Mouse (Mus musculus): Measurements from ENCODE around the gene Nek4. TPM values are rescaled to one million over a fixed set of nuclear protein-coding genes. Genes with fewer than 3 reads are reported as not detected.

Gene Nek4
- polyA plus RNA-seq, 1 experiment from 2014 or later: 18.6 TPM

DNA sequence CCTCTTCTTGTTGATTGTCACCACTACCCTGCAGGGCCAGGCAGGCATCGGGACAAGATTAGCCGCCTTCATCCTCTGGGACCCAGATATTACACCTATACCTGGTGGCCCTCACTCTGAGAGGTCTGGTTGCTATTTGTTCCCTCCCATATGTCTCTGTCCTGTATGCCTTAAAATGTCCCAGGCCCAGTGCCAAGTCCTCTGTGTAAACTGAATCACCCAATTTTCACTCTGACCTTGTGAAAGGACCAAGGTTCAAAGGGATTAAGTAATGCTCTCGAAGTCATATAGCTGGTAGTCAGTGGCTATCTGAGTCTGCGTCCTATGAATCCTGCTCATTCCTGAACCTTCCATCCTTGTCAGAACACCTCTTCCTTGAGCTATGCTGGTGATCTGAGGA lies 20.8 kb upstream of the Nek4 start:
- H3K4me1 ChIP-seq (replicated peaks): no peaks in the 10 kb centered on the region
- no peaks in the 10 kb centered on the region for H3K27me3 ChIP-seq (ENCODE audit: insufficient read depth, poor library complexity, severe bottlenecking)
- no peak for DNase-seq (ENCODE audit: low spot score)
- WGBS: 89% methylated on average over 4 of the region's 4 CpGs
- H3K4me3 ChIP-seq: no peak overlapping the region
- no peak overlapping the region for H3K27ac ChIP-seq
- no peaks in the 10 kb centered on the region for H3K9me3 ChIP-seq
- H3K36me3 ChIP-seq: no peaks in the 10 kb centered on the region

DNA sequence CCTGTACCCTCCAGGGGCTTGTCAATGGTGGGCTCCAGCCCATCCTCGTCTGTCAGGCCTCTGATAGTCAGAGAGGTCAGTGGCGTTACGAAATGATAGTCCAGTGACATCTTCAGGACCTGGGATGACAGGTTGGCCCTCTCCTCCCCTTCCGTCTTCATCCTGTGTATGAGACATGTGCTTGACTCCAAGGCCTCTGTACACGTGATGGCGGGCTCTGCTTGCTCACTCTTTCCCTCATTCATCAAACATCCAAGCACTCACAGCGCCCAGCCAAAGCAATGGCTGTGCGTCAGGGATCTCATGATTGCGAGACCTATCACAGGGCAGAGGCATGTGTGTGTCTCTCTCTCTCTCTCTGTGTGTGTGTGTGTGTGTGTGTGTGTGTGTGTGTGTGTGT lies 17.8 kb upstream of the Nek4 start:
- no peak for DNase-seq (ENCODE audit: low spot score)
- no peaks in the 10 kb centered on the region for H3K9me3 ChIP-seq
- no peak overlapping the region for H3K27ac ChIP-seq
- H3K4me1 ChIP-seq (replicated peaks): no peaks in the 10 kb centered on the region
- H3K4me3 ChIP-seq: no peak overlapping the region
- WGBS: 88% methylated on average over 9 of the region's 9 CpGs
- no peaks in the 10 kb centered on the region for H3K27me3 ChIP-seq (ENCODE audit: insufficient read depth, poor library complexity, severe bottlenecking)
- no peaks in the 10 kb centered on the region for H3K36me3 ChIP-seq

DNA sequence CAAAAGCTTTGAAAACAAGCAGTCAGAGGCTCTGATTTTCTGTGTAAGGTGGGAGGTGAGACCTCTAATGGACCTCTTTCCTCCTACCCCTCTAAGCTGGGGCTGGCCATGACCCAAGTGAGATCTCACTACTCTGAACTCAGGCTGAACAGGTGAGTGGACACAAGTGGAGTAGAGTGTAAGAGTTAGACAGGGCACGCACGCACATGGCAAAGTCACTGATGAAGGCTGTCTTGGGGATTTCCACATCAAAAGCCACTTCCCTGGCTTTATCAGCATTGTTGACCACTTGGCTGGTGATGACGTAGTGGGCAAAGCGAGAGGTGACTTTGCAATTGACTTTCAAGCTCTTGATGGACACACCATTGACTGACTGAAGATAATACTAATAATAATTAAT lies 8.9 kb upstream of the Nek4 start:
- Histone ChIP-seq H3K9me3 (no peaks in the 10 kb centered on the region), H3K4me1 (replicated peaks) (no peaks in the 10 kb centered on the region), H3K27ac (no peak overlapping the region), H3K36me3 (no peaks in the 10 kb centered on the region), H3K4me3 (no peak overlapping the region), H3K27me3 (ENCODE audit: insufficient read depth, poor library complexity, severe bottlenecking) (0 out of 2 replicates have a peak, but pooled peaks cover 3% of the 10 kb centered on the region)
- DNase-seq (ENCODE audit: low spot score): no peak
- WGBS: 93% methylated on average over 4 of the region's 4 CpGs

DNA sequence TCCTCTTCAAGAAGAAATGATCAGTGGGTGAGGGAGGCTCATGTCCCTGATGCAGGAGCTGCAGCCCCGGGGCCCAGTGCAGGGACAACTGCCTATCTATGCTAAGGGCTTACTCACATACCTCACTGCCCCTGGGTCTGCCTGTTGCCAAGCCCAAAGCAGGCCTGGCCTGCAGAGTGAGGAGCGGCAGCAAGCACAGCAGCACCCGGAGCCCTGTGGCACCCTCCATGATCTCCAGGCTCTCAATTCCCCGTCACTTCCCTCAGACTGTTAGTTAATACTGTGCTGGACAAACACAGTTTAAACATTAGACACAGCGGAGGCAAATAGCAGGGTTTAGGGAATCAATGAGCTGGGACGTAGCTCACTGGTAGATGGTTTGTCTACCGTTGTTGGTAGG lies 8.1 kb upstream of the Nek4 start, which contains the start of gene Itih1:
Gene Itih1, minus strand, starts transcription at position 252 of the 400 bp plus-strand sequence.
- Histone ChIP-seq H3K4me3 (no peak within 1 kb of the TSS), H3K4me1 (replicated peaks) (no peaks in the 10 kb centered on the region), H3K27ac (no peak within 1 kb of the TSS), H3K36me3 (no peaks in the 10 kb centered on the region), H3K27me3 (ENCODE audit: insufficient read depth, poor library complexity, severe bottlenecking) (0 out of 2 replicates have a peak, but pooled peaks cover 3% of the 10 kb centered on the region), H3K9me3 (no peaks in the 10 kb centered on the region)
- whole genome bisulfite sequencing: 86% methylated on average over 7 of the region's 7 CpGs
- no peak for DNase-seq (ENCODE audit: low spot score)

DNA sequence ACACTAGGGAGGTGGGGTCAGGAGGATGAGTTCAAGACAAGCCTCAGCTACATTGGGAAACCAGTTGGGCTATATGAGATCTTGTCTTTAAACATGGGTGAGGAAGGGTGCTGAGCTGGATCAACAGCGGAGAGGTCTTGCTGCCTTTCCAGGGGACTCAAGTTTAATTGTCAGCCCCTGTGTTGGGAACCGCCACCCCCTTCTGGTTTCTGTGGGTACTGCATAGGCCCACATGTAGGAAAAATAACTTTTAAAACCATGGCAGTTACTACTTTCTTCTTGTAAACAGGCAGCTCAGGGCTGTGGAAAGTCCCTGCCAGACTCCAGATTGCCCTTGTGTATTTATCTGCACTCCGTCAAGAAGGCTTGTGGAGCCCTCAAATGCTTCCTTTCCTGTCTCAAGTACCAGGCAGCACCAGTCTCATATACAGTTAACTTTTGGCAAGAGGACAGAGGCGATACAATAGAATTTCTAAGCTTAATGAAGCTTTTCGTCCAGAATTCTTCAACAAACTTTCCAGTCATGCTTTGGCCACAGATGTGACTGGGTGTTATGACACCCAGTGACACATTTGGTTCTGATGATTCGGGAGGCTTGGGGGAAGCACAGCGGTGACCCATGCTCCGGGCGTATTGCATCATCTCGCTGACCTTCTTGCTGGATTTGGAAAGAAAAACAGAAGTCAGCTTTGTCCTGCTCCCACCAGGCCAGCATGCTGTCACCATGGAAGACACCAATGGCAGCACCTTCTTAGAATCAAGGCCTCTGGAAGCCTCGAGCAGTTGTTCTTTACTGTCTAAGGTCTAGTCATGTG lies 7.1 kb upstream of the Nek4 start:
- H3K36me3 ChIP-seq: no peaks in the 10 kb centered on the region
- no peaks in the 10 kb centered on the region for H3K9me3 ChIP-seq
- WGBS: 69% methylated on average over 11 of the region's 11 CpGs
- H3K4me1 ChIP-seq (replicated peaks): no peaks in the 10 kb centered on the region
- no peak overlapping the region for H3K4me3 ChIP-seq
- H3K27me3 ChIP-seq (ENCODE audit: insufficient read depth, poor library complexity, severe bottlenecking): 0 out of 2 replicates have a peak, but pooled peaks cover 3% of the 10 kb centered on the region
- H3K27ac ChIP-seq: no peak overlapping the region
- peak; percentile 53 for DNase-seq (ENCODE audit: low spot score)

DNA sequence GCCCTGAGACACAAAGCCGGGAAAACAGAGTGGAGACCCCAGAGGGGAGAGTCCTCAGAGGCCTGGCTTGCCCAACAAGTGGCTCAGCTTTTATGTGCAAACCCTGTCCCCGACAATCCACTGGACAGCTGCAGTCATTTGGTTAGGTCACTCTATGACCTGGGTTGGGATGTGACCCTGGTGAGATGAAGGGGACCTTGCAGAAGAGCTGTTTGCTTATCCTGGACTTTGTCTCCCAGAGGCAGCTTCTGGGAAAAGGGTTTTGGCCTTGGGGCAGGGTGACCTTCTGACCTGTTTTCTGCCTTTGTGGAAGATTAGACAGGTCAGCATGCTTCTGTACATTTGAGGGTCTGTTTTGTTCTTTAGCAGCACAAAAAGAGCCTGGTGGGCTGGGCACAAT lies 6.4 kb upstream of the Nek4 start:
- no peak for DNase-seq (ENCODE audit: low spot score)
- H3K36me3 ChIP-seq: no peaks in the 10 kb centered on the region
- no peaks in the 10 kb centered on the region for H3K4me1 ChIP-seq (replicated peaks)
- H3K9me3 ChIP-seq: no peaks in the 10 kb centered on the region
- WGBS: 75% methylated on average over 2 of the region's 2 CpGs
- H3K27me3 ChIP-seq (ENCODE audit: insufficient read depth, poor library complexity, severe bottlenecking): 0 out of 2 replicates have a peak, but pooled peaks cover 3% of the 10 kb centered on the region
- no peak overlapping the region for H3K4me3 ChIP-seq
- H3K27ac ChIP-seq: no peak overlapping the region

DNA sequence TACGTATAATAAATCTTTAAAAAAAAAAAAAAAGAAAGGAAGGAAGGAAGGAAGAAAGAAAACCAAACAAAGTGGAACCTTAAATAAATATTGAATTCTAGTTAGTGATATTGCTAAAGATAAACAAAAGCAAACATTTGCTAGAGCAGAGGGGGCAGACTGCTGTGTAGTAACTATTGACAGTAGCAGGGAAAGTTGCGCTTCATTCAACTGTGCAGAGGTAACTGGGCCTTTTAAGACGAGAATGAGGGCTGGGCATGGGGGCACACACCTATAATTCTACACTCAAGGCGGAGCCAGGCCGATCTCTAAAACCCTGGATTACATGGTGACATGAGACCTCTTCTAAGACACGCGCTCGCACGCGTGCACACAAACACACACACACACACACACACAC lies 1.2 kb upstream of the Nek4 start:
- Histone ChIP-seq H3K36me3 (peaks cover 8% of the 10 kb centered on the region), H3K27me3 (ENCODE audit: insufficient read depth, poor library complexity, severe bottlenecking) (0 out of 2 replicates have a peak, but pooled peaks cover 3% of the 10 kb centered on the region), H3K4me3 (no peak overlapping the region), H3K27ac (no peak overlapping the region), H3K9me3 (no peaks in the 10 kb centered on the region), H3K4me1 (replicated peaks) (peaks cover 10% of the 10 kb centered on the region)
- DNase-seq (ENCODE audit: low spot score): no peak
- 96% methylated on average over 10 of the region's 10 CpGs for WGBS

DNA sequence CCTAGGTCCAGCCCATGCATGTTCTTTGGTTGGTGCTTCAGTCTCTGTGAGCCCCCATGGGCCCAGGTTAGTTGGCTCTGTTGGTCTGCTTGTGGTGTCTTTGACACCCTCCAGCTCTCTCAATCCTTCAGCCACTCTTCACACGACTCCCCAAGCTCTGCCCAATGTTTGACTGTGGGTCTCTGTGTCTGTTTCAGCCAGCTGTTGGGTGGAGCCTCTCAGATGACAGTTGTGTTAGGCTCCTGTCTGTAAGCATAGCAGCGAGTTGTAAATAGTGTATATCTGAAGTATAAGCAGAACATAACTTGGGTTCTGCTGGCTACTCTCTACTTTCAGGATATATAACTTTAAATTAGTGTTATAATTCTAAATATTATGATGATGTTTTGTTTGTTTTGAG lies 7.3 kb downstream of the Nek4 start:
- Histone ChIP-seq H3K4me3 (no peak overlapping the region), H3K27me3 (ENCODE audit: insufficient read depth, poor library complexity, severe bottlenecking) (no peaks in the 10 kb centered on the region), H3K9me3 (no peaks in the 10 kb centered on the region), H3K27ac (no peak overlapping the region), H3K36me3 (peaks cover 52% of the 10 kb centered on the region), H3K4me1 (replicated peaks) (no peaks in the 10 kb centered on the region)
- whole genome bisulfite sequencing: 80% methylated on average over 2 of the region's 2 CpGs
- DNase-seq (ENCODE audit: low spot score): no peak

DNA sequence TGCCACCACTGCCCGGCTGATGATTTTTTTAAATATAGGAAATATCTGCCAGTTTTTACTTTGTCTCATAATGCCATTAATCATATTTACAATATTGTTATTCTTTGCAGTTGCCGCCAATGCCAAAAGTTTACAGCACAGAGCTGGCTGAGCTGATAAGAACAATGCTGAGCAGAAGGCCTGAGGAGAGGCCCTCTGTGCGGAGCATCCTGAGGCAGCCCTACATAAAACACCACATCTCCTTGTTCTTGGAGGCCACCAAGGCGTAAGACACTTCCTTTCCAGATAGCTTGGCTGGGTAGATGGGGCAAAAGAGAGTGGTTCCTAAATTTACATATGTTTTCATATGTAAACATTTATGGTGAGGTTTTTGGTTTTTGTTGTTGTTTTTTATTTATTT lies 7.9 kb downstream of the Nek4 start:
- Histone ChIP-seq H3K4me3 (no peak overlapping the region), H3K27ac (no peak overlapping the region), H3K36me3 (peaks cover 53% of the 10 kb centered on the region), H3K27me3 (ENCODE audit: insufficient read depth, poor library complexity, severe bottlenecking) (no peaks in the 10 kb centered on the region), H3K9me3 (no peaks in the 10 kb centered on the region), H3K4me1 (replicated peaks) (no peaks in the 10 kb centered on the region)
- 94% methylated on average over 4 of the region's 4 CpGs for WGBS
- DNase-seq (ENCODE audit: low spot score): no peak

DNA sequence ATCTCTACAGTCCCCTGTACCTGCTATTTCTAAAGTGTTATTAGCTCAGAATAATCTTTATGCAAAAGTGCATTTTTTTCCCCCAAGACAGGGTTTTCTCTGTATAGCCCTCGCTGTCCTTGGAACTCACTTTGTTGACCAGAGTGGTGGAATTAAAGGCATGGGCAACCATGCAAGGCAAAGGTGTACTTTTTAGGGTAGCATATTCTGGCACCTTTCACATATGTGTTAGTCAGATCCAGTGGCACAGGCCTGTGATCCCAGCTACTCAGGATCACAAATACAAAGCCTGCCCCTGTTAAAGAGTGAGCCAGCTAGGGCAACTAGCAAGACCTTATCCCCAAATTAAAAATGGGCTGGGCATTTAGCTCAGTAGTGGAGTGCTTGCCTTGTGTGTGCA lies 9.2 kb downstream of the Nek4 start:
- Histone ChIP-seq H3K27me3 (ENCODE audit: insufficient read depth, poor library complexity, severe bottlenecking) (no peaks in the 10 kb centered on the region), H3K4me3 (no peak overlapping the region), H3K36me3 (peaks cover 53% of the 10 kb centered on the region), H3K27ac (no peak overlapping the region), H3K4me1 (replicated peaks) (no peaks in the 10 kb centered on the region), H3K9me3 (no peaks in the 10 kb centered on the region)
- no peak for DNase-seq (ENCODE audit: low spot score)
- WGBS: 94% methylated on average over 1 of the region's 1 CpGs

DNA sequence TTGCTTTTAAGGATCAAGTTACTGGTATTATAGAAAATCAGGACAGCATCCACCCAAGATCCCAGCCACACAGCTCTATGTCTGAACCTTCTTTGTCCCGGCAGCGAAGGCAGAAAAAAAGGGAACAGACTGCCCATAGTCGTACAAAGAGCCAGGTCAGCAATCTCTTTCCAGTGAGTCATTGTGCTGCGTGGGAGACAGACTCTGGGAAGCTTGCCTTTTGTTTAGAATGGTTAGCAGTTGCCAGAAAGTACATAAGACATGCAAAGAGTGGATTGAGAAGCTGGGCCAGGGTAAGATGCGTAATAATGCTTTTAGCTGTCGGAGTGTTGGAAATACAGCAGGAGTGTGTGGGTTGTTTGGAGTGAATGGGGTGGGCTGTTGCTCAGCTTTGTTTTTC lies 23.0 kb downstream of the Nek4 start:
- WGBS: 61% methylated on average over 6 of the region's 6 CpGs
- Histone ChIP-seq H3K4me3 (no peak overlapping the region), H3K27me3 (ENCODE audit: insufficient read depth, poor library complexity, severe bottlenecking) (no peaks in the 10 kb centered on the region), H3K36me3 (peaks cover 60% of the 10 kb centered on the region), H3K9me3 (no peaks in the 10 kb centered on the region), H3K4me1 (replicated peaks) (0 out of 2 replicates have a peak, but pooled peaks cover 5% of the 10 kb centered on the region), H3K27ac (peak overlapping the region; percentile 62)
- DNase-seq (ENCODE audit: low spot score): no peak

DNA sequence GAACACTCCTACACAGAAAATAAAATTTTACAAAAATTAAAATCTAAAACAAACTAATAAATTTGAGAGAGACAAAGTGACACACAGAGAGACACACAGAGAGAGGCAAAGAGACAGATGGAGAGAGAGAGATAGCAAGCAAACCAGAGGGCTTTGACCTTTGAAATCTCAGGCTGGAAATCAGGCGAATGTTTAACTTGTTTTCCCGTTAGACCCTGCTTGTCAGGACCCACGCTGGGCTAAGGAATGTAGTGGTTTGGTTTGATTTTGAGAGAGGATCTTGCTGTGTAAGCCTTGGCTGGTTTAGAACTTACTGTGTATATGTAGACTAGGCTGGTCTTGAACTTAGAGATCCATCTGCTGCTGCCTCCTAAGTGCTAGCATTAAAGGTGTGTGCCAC lies 25.0 kb downstream of the Nek4 start:
- H3K4me1 ChIP-seq (replicated peaks): 0 out of 2 replicates have a peak, but pooled peaks cover 5% of the 10 kb centered on the region
- H3K27me3 ChIP-seq (ENCODE audit: insufficient read depth, poor library complexity, severe bottlenecking): no peaks in the 10 kb centered on the region
- no peak overlapping the region for H3K27ac ChIP-seq
- H3K9me3 ChIP-seq: no peaks in the 10 kb centered on the region
- no peak overlapping the region for H3K4me3 ChIP-seq
- no peak for DNase-seq (ENCODE audit: low spot score)
- peaks cover 55% of the 10 kb centered on the region for H3K36me3 ChIP-seq
- 86% methylated on average over 3 of the region's 3 CpGs for WGBS

DNA sequence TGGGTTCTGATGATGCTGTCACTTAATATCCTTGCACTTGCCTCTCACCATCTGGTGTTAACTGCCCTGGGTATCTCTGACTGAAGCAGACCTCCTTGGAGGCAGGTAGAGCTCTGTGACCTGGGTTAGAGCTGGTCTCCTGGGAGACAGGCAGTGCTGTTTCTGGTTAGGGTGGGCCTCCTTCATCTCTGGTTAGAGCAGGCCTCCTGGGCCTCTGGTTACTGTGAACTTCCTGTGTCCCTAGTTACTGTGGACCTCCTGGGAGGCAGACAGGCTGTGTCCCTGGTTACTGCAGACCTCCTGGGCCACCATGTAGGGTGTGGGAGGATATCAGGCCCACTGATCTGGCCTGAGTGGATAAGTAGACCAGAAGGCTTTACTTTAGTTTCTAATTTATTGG lies 45.2 kb downstream of the Nek4 start:
- Histone ChIP-seq H3K4me1 (replicated peaks) (peaks cover 10% of the 10 kb centered on the region), H3K4me3 (no peak overlapping the region), H3K9me3 (no peaks in the 10 kb centered on the region), H3K27me3 (ENCODE audit: insufficient read depth, poor library complexity, severe bottlenecking) (no peaks in the 10 kb centered on the region), H3K27ac (no peak overlapping the region), H3K36me3 (peaks cover 25% of the 10 kb centered on the region)
- DNase-seq (ENCODE audit: low spot score): no peak

Data from hindbrain, embryonic 10.5 days (tissue).